Mouse (Mus musculus): ENCODE data around the gene Nabp1. TPM values are rescaled to one million over a fixed set of nuclear protein-coding genes. Genes with fewer than 3 reads are reported as not detected.

Gene Nabp1
- total and polyA plus RNA-seq, 2 experiments, result 5.0 to 17.1 TPM

- H3K36me3 ChIP-seq (ENCODE audit: control insufficient read depth, insufficient read depth, low read length), result no peaks in the 10 kb centered on the region
- H3K27ac ChIP-seq (replicated peaks; ENCODE audit: insufficient read depth, low read depth, low read length), result no peak overlapping the region
- no peak for DNase-seq (ENCODE audit: extremely low read depth, low read depth, low spot score)
- no peaks in the 10 kb centered on the region for H3K27me3 ChIP-seq (ENCODE audit: control insufficient read depth, insufficient read depth, low read length)
- no peak overlapping the region for H3K4me3 ChIP-seq (ENCODE audit: insufficient read depth, low read depth, low read length)
- H3K9ac ChIP-seq (ENCODE audit: low read depth, low read length), result no peak overlapping the region
- H3K4me1 ChIP-seq (ENCODE audit: control insufficient read depth, insufficient read depth, low read length), result peaks cover 11% of the 10 kb centered on the region
- no peaks in the 10 kb centered on the region for H3K79me2 ChIP-seq (ENCODE audit: control insufficient read depth, insufficient read depth, low read length)
- TF ChIP-seq POLR2A (IDR thresholded peaks at IDR 0.05; ENCODE audit: extremely low read depth, insufficient read depth, low read length) (no peak), CTCF (IDR thresholded peaks at IDR 0.05; ENCODE audit: low read depth, low read length) (no peak)
- 88% methylated on average over 2 of the region's 2 CpGs for WGBS
Measured at GRCm38 (mm10) chr1:51515625-51516024, 37.4 kb upstream of the Nabp1 start.

- no peak for TF ChIP-seq POLR2A (IDR thresholded peaks at IDR 0.05; ENCODE audit: extremely low read depth, insufficient read depth, low read length)
- no peak for TF ChIP-seq CTCF (IDR thresholded peaks at IDR 0.05; ENCODE audit: low read depth, low read length)
- H3K27me3 ChIP-seq (ENCODE audit: control insufficient read depth, insufficient read depth, low read length), result no peaks in the 10 kb centered on the region
- H3K27ac ChIP-seq (replicated peaks; ENCODE audit: insufficient read depth, low read depth, low read length), result no peak overlapping the region
- no peak overlapping the region for H3K4me3 ChIP-seq (ENCODE audit: insufficient read depth, low read depth, low read length)
- H3K79me2 ChIP-seq (ENCODE audit: control insufficient read depth, insufficient read depth, low read length), result no peaks in the 10 kb centered on the region
- H3K9ac ChIP-seq (ENCODE audit: low read depth, low read length), result no peak overlapping the region
- 60% methylated on average over 3 of the region's 3 CpGs for WGBS
- no peaks in the 10 kb centered on the region for H3K36me3 ChIP-seq (ENCODE audit: control insufficient read depth, insufficient read depth, low read length)
- no peak for DNase-seq (ENCODE audit: extremely low read depth, low read depth, low spot score)
- peaks cover 11% of the 10 kb centered on the region for H3K4me1 ChIP-seq (ENCODE audit: control insufficient read depth, insufficient read depth, low read length)
Measured at GRCm38 (mm10) chr1:51515041-51515440, 36.8 kb upstream of the Nabp1 start.

GRCm38 (mm10) chr1:51514379-51514778 lies 36.2 kb upstream of the Nabp1 start:
- H3K27me3 ChIP-seq (ENCODE audit: control insufficient read depth, insufficient read depth, low read length), result no peaks in the 10 kb centered on the region
- no peak for DNase-seq (ENCODE audit: extremely low read depth, low read depth, low spot score)
- H3K9ac ChIP-seq (ENCODE audit: low read depth, low read length), result no peak overlapping the region
- peaks cover 13% of the 10 kb centered on the region for H3K4me1 ChIP-seq (ENCODE audit: control insufficient read depth, insufficient read depth, low read length)
- TF ChIP-seq CTCF (IDR thresholded peaks at IDR 0.05; ENCODE audit: low read depth, low read length) (no peak), POLR2A (IDR thresholded peaks at IDR 0.05; ENCODE audit: extremely low read depth, insufficient read depth, low read length) (no peak)
- 71% methylated on average over 2 of the region's 2 CpGs for WGBS
- no peak overlapping the region for H3K4me3 ChIP-seq (ENCODE audit: insufficient read depth, low read depth, low read length)
- H3K79me2 ChIP-seq (ENCODE audit: control insufficient read depth, insufficient read depth, low read length), result no peaks in the 10 kb centered on the region
- no peaks in the 10 kb centered on the region for H3K36me3 ChIP-seq (ENCODE audit: control insufficient read depth, insufficient read depth, low read length)
- no peak overlapping the region for H3K27ac ChIP-seq (replicated peaks; ENCODE audit: insufficient read depth, low read depth, low read length)

- no peak for TF ChIP-seq POLR2A (IDR thresholded peaks at IDR 0.05; ENCODE audit: extremely low read depth, insufficient read depth, low read length)
- TF ChIP-seq CTCF (IDR thresholded peaks at IDR 0.05; ENCODE audit: low read depth, low read length), result no peak
Measured at GRCm38 (mm10) chr1:51513059-51513713, 35.0 kb upstream of the Nabp1 start.

GRCm38 (mm10) chr1:51512326-51512725 lies 34.1 kb upstream of the Nabp1 start:
- Histone ChIP-seq H3K79me2 (ENCODE audit: control insufficient read depth, insufficient read depth, low read length) (no peaks in the 10 kb centered on the region), H3K4me1 (ENCODE audit: control insufficient read depth, insufficient read depth, low read length) (peaks cover 20% of the 10 kb centered on the region), H3K36me3 (ENCODE audit: control insufficient read depth, insufficient read depth, low read length) (no peaks in the 10 kb centered on the region), H3K27ac (replicated peaks; ENCODE audit: insufficient read depth, low read depth, low read length) (peak overlapping the region; percentile 13), H3K27me3 (ENCODE audit: control insufficient read depth, insufficient read depth, low read length) (no peaks in the 10 kb centered on the region), H3K9ac (ENCODE audit: low read depth, low read length) (no peak overlapping the region), H3K4me3 (ENCODE audit: insufficient read depth, low read depth, low read length) (no peak overlapping the region)
- 32% methylated on average over 2 of the region's 2 CpGs for WGBS
- TF ChIP-seq POLR2A (IDR thresholded peaks at IDR 0.05; ENCODE audit: extremely low read depth, insufficient read depth, low read length), result no peak
- TF ChIP-seq CTCF (IDR thresholded peaks at IDR 0.05; ENCODE audit: low read depth, low read length), result no peak
- DNase-seq (ENCODE audit: extremely low read depth, low read depth, low spot score), result peak; percentile 94

More at GRCm38 (mm10) chr1:51513059-51513713, 35.0 kb upstream of the Nabp1 start:
- Histone ChIP-seq H3K4me3 (ENCODE audit: insufficient read depth, low read depth, low read length) (no peak overlapping the region), H3K4me1 (ENCODE audit: control insufficient read depth, insufficient read depth, low read length) (peaks cover 16% of the 10 kb centered on the region), H3K79me2 (ENCODE audit: control insufficient read depth, insufficient read depth, low read length) (no peaks in the 10 kb centered on the region), H3K27ac (replicated peaks; ENCODE audit: insufficient read depth, low read depth, low read length) (peak overlapping the region; percentile 40), H3K36me3 (ENCODE audit: control insufficient read depth, insufficient read depth, low read length) (no peaks in the 10 kb centered on the region), H3K27me3 (ENCODE audit: control insufficient read depth, insufficient read depth, low read length) (no peaks in the 10 kb centered on the region), H3K9ac (ENCODE audit: low read depth, low read length) (no peak overlapping the region)
- WGBS, result 46% methylated on average over 7 of the region's 7 CpGs
- DNase-seq (ENCODE audit: extremely low read depth, low read depth, low spot score), result peak; percentile 83

- no peak overlapping the region for H3K9ac ChIP-seq (ENCODE audit: low read depth, low read length)
- peak overlapping the region; percentile 43; the same call in 1 of the 2 replicates for H3K27ac ChIP-seq (replicated peaks; ENCODE audit: insufficient read depth, low read depth, low read length)
- DNase-seq (ENCODE audit: extremely low read depth, low read depth, low spot score), result no peak
- no peak overlapping the region for H3K4me3 ChIP-seq (ENCODE audit: insufficient read depth, low read depth, low read length)
- WGBS, result 87% methylated on average over 8 of the region's 8 CpGs
- H3K4me1 ChIP-seq (ENCODE audit: control insufficient read depth, insufficient read depth, low read length), result peaks cover 27% of the 10 kb centered on the region
- TF ChIP-seq CTCF (IDR thresholded peaks at IDR 0.05; ENCODE audit: low read depth, low read length) (no peak), POLR2A (IDR thresholded peaks at IDR 0.05; ENCODE audit: extremely low read depth, insufficient read depth, low read length) (no peak)
- no peaks in the 10 kb centered on the region for H3K27me3 ChIP-seq (ENCODE audit: control insufficient read depth, insufficient read depth, low read length)
- H3K79me2 ChIP-seq (ENCODE audit: control insufficient read depth, insufficient read depth, low read length), result no peaks in the 10 kb centered on the region
- no peaks in the 10 kb centered on the region for H3K36me3 ChIP-seq (ENCODE audit: control insufficient read depth, insufficient read depth, low read length)
Measured at GRCm38 (mm10) chr1:51509776-51510175, 31.6 kb upstream of the Nabp1 start.
